Mouse (Mus musculus) cerebellum, postnatal 4 days (tissue): Measurements from ENCODE around the gene Espn.
A peak's percentile ranks its signal among the peaks of the same experiment; 100 is the strongest.

Source experiments
- DNase-seq, 2 experiments: peaks; one replicate each; pipeline ENCODE4 v3.0.0; 2022; ENCODE audit warnings: low spot score in 2 of 2, mixed read lengths in 1 of 2

Gene Espn

GRCm38 (mm10) chr4:152125161-152126025, 26.8 kb downstream of the Espn start:
- no peak for DNase-seq

GRCm38 (mm10) chr4:152124361-152124961, 27.7 kb downstream of the Espn start:
- no peak for DNase-seq

GRCm38 (mm10) chr4:152121183-152121505, 31.0 kb downstream of the Espn start:
- no peak for DNase-seq

- DNase-seq: no peak
Observed at GRCm38 (mm10) chr4:152120311-152121182, 31.6 kb downstream of the Espn start.

DNA sequence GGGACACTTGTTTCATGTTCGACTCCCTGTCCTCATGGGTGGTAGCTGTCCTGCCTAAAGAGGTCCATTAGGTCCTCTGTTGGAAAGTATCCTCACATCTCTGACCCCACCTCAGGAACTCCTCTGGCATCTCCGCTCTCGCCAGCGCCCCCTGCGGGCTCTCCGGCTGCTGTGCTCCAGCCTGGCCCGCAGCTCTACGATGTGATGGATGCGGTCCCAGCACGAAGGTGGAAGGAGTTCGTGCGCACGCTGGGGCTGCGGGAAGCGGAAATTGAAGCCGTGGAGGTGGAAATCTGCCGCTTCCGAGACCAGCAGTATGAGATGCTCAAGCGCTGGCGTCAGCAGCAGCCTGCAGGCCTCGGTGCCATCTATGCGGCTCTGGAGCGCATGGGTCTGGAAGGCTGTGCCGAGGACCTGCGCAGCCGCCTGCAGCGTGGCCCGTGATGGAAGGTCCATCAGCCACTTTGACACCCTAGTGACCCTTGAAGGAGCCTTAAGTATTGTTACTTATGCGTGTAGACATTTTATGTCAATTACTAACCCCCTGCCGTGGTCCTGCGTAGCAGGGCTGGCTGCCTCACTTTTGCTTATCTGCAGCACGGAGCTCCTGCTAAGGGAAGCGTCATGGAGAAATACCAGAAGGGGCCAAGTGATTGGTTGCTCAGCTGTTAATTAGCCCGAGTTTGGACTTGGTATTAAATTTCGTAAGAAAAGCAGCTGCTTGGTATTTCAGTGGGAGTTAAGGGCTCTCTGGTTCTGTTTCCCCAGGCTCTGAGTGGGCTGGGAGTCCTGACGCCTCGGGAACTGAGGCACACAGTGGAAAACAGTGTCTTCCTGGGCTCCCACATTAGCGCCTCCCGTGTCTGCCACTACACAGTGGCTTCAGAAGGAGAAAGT, 32.5 kb downstream of the Espn start:
- peak in 1 of 2 experiments; percentile 63 for DNase-seq

DNA sequence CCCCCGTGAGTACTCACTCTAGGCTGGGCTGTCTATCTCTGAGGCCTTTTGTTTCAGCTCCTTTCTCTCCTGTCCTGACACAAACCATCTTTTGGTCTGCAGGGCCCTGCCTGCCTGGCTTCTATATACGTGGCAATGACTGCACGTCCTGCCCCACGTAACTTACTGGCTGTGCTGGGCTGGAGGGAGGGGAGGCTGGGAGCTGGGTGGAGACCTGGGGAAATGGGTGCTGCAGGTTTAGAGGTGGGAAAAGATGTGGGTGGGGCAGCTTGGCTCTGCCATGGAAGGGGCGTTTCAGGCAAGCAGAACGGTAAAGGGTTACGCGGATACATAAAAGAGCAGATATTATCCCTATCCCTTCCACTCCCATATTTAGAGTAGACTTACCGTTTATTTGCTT, 34.6 kb downstream of the Espn start:
- no peak for DNase-seq

DNA sequence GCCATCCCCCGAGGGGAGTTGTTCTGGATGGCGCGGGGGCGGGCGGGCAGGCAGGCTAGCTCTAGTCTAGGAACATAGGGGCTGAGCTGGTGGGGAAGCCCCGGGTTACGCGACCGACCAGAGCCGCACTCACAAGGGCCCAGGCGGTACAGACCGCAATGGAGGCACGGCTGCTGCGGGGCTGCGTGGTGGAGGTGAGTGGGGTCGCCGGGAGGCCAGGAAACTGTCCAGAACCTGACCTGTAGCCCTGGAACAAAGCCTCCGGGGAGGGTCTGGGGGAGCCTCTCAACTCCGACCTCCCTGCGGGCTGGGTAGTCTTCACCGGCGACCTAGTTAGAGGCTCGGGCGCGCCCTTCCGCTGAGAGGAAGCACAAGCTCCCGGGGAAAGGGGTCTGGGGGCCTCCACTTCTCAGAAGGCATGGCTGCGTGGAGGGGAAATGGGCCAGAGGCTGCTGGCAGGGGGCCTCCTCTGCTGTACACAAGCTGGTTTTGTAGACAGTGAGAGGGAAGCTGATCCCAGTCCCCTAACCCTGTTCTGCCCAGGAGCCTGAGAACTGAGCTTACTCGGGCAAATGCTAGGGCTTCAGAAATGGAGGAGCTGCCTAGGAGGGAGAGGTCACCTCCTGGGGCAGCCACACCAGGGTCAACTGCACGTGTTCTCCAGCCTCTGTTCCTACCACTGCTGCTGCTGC, 36.1 kb downstream of the Espn start, which contains the start of gene Tnfrsf25:
Gene Tnfrsf25 (plus strand): TSS at position 14 of the 692 bp plus-strand sequence.
- DNase-seq: no peak

DNA sequence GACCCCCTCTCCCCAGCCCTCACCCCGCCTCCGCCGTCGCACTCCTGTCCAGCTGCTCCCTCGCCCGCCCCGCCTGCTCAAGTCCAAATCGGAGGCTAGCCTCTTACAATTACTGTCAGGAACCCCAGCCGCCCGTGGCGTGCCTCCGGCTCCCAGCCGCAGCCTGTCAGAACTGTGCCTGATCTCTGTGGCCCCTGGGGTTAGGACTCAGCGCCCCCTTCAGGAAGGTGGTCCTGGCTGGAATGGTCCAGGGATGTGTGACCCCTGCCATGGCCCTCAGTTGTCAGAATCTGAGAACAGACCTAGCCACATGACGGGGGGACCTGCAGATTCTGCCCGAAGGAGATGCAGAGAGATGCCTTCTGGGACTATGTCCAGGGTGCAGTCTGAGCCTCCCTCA, 38.1 kb downstream of the Espn start:
- DNase-seq: no peak

- no peak for DNase-seq
Observed at GRCm38 (mm10) chr4:152112329-152112728, 39.8 kb downstream of the Espn start.

GRCm38 (mm10) chr4:152110689-152111088, 41.5 kb downstream of the Espn start:
- DNase-seq: no peak

GRCm38 (mm10) chr4:152109509-152109908, 42.7 kb downstream of the Espn start:
- DNase-seq: no peak

- DNase-seq: no peak
Observed at GRCm38 (mm10) chr4:152108673-152109072, 43.5 kb downstream of the Espn start.

DNA sequence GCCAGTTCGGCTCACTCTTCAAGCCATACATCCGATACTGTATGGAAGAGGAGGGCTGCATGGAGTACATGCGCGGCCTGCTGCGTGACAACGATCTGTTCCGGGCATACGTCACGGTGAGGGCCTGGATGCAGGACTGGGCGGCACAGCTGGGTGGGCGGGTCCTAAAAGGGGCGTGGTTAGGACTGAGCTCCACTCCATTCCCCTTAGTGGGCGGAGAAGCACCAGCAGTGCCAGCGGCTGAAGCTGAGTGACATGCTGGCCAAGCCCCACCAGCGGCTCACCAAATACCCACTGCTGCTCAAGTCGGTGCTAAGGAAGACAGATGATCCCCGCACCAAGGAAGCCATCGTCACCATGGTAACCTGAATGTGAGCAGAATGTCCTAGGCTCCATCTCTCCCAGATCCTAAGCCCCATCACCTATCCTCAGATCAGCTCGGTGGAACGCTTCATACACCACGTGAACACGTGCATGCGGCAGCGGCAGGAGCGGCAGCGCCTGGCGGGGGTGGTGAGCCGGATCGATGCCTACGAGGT, 44.1 kb downstream of the Espn start:
- peak in 1 of 2 experiments; percentile 69 for DNase-seq

- no peak for DNase-seq
Observed at GRCm38 (mm10) chr4:152107493-152107892, 44.7 kb downstream of the Espn start.

- no peak for DNase-seq
Observed at GRCm38 (mm10) chr4:152106746-152107145, 45.4 kb downstream of the Espn start.

DNA sequence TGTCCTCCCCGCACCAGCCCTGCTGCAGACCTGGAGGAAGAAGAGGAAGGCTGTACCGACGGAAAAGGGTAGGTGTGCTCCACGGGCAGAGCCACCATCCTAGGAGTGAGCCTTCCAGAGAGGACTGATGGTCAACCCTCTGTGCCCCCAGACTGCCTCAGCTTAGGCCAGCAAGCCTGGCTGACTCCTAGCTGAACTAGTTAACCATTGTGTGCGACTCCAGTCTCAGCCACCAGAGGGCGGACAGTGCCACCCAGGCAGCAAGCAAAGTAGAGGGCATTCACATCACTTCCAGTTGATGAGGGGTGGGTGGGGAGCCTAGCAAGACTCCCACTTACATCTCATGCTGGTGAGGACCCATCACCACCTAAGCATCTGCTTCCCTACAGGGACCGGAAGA, 49.1 kb downstream of the Espn start:
- DNase-seq: peak; percentile 66 to 79

- no peak for DNase-seq
Observed at GRCm38 (mm10) chr4:152101921-152102320, 50.2 kb downstream of the Espn start.

GRCm38 (mm10) chr4:152101081-152101653, 51.0 kb downstream of the Espn start:
- no peak for DNase-seq

DNA sequence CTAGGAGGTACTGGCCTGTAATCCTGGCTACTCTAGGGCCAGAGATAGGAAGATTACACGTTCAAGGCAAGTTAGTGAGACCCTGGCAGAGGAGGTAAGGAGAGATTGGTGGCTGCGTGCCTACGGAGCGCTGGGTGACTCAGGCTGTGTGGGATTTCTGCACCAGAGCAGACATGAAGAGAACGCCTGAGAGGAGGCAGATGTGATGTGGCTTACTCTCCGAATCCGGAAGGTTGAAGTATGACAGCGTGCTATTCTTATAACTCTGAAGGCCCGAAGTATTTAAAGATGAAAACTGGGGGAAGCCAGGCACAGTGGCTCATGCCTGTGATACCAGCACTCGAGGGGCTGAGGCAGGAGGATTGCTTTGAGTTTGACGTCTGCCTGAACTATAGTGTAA, 51.6 kb downstream of the Espn start:
- no peak for DNase-seq
